Mouse (Mus musculus): Measurements from ENCODE around the gene Ptrh1. TPM values are rescaled to one million over a fixed set of nuclear protein-coding genes. Genes with fewer than 3 reads are reported as not detected.

The Ptrh1 gene
- polyA plus RNA-seq (2012; rRNA removed) = 8.9 and 13.2 TPM in 2 replicates

DNA sequence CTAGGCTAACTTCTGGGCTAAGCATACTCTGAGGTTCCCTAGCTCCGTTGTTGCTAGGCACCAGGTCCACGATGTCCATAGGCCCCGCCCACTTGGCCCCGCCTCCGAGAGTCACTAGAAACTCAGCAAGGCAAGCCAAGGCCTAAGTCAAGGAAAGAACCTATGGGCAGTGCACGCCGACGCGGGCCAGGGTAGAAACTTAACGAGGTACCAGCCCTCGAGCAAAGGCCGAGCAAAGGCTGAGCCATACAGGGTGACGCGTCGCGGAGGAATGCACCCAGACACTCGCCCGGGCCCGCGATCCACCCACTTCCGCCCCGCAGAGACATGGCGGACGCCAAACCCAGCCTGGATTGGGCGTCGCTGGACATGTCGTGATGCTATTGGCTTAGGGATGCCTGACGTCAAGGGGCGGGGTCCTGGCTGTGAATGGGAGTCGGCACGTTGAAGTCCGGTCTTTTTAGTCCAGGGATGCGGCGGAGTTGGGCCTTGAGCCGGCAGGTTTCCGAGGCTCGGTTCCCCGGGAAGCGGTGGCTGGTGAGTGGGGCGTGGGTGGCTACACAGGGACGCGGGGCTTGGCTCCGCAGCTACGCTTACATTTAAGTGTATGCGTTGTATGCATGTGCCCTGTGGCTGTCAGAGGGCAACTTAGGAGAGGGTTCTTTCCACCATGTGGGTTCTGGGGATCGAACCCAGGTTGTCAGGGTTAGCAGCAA, at the start of gene Ptrh1, which contains the start of gene Ttc16:
TSS of gene Ptrh1 (plus strand) at position 428 of the 716 bp plus-strand sequence.
TSS of gene Ttc16 (minus strand) at position 275 of the 716 bp plus-strand sequence.

GRCm38 (mm10) chr2:32740916-32741272, 34.7 kb upstream of the Ptrh1 start, which contains the start of gene 6330409D20Rik:
TSS of gene 6330409D20Rik (minus strand) at chr2:32741016.

GRCm38 (mm10) chr2:32757056-32757845, 18.3 kb upstream of the Ptrh1 start, which contains the start of gene Tor2a:
TSS of gene Tor2a (plus strand) at chr2:32757234.

GRCm38 (mm10) chr2:32784048-32784681, 8.6 kb downstream of the Ptrh1 start, which contains the start of gene Cfap157:
TSS of gene Cfap157 (minus strand) at chr2:32784428.

Other genes with a start within 250 kb of the Ptrh1 start
- 9.0 and 12.9 TPM in 2 replicates for gene Fam102a, start 240.5 kb upstream of the Ptrh1 start, polyA plus RNA-seq (2012; rRNA removed)
- gene Dpm2, start 204.9 kb upstream of the Ptrh1 start, polyA plus RNA-seq (2012; rRNA removed) = 56.0 and 109 TPM in 2 replicates
- 3.0 and 4.0 TPM in 2 replicates for gene Pip5kl1, start 201.0 kb upstream of the Ptrh1 start, polyA plus RNA-seq (2012; rRNA removed)
- gene 9430097D07Rik, start 200.1 kb upstream of the Ptrh1 start, polyA plus RNA-seq (2012; rRNA removed) = 0.17 TPM in 1 of 2 replicates, not detected in the other
- 11.2 and 17.1 TPM in 2 replicates for gene St6galnac4, start 188.7 kb upstream of the Ptrh1 start, polyA plus RNA-seq (2012; rRNA removed)
- 11.2 and 18.9 TPM in 2 replicates for gene St6galnac6, start 176.1 kb upstream of the Ptrh1 start, polyA plus RNA-seq (2012; rRNA removed)
- gene Ak1, start 154.0 kb upstream of the Ptrh1 start, polyA plus RNA-seq (2012; rRNA removed) = 16.9 and 20.1 TPM in 2 replicates
- 12.2 and 24.3 TPM in 2 replicates for gene Eng, start 129.2 kb upstream of the Ptrh1 start, polyA plus RNA-seq (2012; rRNA removed)
- 33.0 and 37.9 TPM in 2 replicates for gene Fpgs, start 71.6 kb upstream of the Ptrh1 start, polyA plus RNA-seq (2012; rRNA removed)
- 172 and 189 TPM in 2 replicates for gene Cdk9, start 62.7 kb upstream of the Ptrh1 start, polyA plus RNA-seq (2012; rRNA removed)
- 17.9 and 30.9 TPM in 2 replicates for gene Sh2d3c, start 54.7 kb upstream of the Ptrh1 start, polyA plus RNA-seq (2012; rRNA removed)
- 1.4 and 1.5 TPM in 2 replicates for gene 6330409D20Rik, start 34.8 kb upstream of the Ptrh1 start, polyA plus RNA-seq (2012; rRNA removed)
- 53.3 and 64.5 TPM in 2 replicates for gene Tor2a, start 18.6 kb upstream of the Ptrh1 start, polyA plus RNA-seq (2012; rRNA removed)
- gene Ttc16, start 153 bp upstream of the Ptrh1 start, polyA plus RNA-seq (2012; rRNA removed) = 0.54 and 0.72 TPM in 2 replicates
- 0.20 and 0.28 TPM in 2 replicates for gene Cfap157, start 8.6 kb downstream of the Ptrh1 start, polyA plus RNA-seq (2012; rRNA removed)
- 39.4 and 42.9 TPM in 2 replicates for gene Stxbp1, start 71.5 kb downstream of the Ptrh1 start, polyA plus RNA-seq (2012; rRNA removed)
- gene Fam129b, start 100.3 kb downstream of the Ptrh1 start, polyA plus RNA-seq (2012; rRNA removed) = 22.8 and 32.0 TPM in 2 replicates
- 1,268 and 1,847 TPM in 2 replicates for gene Rpl12, start 185.8 kb downstream of the Ptrh1 start, polyA plus RNA-seq (2012; rRNA removed)
- gene Lrsam1, start 185.8 kb downstream of the Ptrh1 start, polyA plus RNA-seq (2012; rRNA removed) = 15.1 TPM in 2 replicates
- 12.7 and 18.4 TPM in 2 replicates for gene Slc2a8, start 206.3 kb downstream of the Ptrh1 start, polyA plus RNA-seq (2012; rRNA removed)